Mouse (Mus musculus): ENCODE measurements at regions not wholly inside any gene's neighbourhood (a gene's known extent, or its start where the extent isn't known, plus 50 kb on each side); places are given as distances from the start of the nearest gene placed in this dataset.

GRCm38 (mm10) chr16:93217600-93218226 lies 386.1 kb downstream of the Setd4 start:
- H3K9ac ChIP-seq (ENCODE audit: low read depth, poor library complexity, severe bottlenecking), result no peak overlapping the region
- H3K4me3 ChIP-seq (ENCODE audit: low read depth, low read length), result no peak overlapping the region
- no peaks in the 10 kb centered on the region for H3K27me3 ChIP-seq (ENCODE audit: control insufficient read depth, insufficient read depth, low read length, poor library complexity, severe bottlenecking)
- no peaks in the 10 kb centered on the region for H3K36me3 ChIP-seq (ENCODE audit: control insufficient read depth, insufficient read depth, low read length, poor library complexity, severe bottlenecking)
- H3K9me3 ChIP-seq (replicated peaks; ENCODE audit: control insufficient read depth, insufficient read depth, low read length, poor library complexity, severe bottlenecking), result no peaks in the 10 kb centered on the region
- H3K27ac ChIP-seq (ENCODE audit: insufficient read depth, low read length), result no peak overlapping the region
- TF ChIP-seq CTCF (IDR thresholded peaks at IDR 0.05; ENCODE audit: low read depth, low read length), result no peak
- no peak for TF ChIP-seq POLR2A (IDR thresholded peaks at IDR 0.05; ENCODE audit: insufficient read depth, low read length)
- TF ChIP-seq EP300 (IDR thresholded peaks at IDR 0.05; ENCODE audit: insufficient read depth, low read depth, low read length), result no peak
- H3K4me1 ChIP-seq (ENCODE audit: control insufficient read depth, insufficient read depth, low read length), result no peaks in the 10 kb centered on the region

- Histone ChIP-seq H3K27me3 (ENCODE audit: control insufficient read depth, insufficient read depth, low read length, poor library complexity, severe bottlenecking) (no peaks in the 10 kb centered on the region), H3K27ac (ENCODE audit: insufficient read depth, low read length) (no peak overlapping the region), H3K4me3 (ENCODE audit: low read depth, low read length) (no peak overlapping the region), H3K9me3 (replicated peaks; ENCODE audit: control insufficient read depth, insufficient read depth, low read length, poor library complexity, severe bottlenecking) (no peaks in the 10 kb centered on the region), H3K36me3 (ENCODE audit: control insufficient read depth, insufficient read depth, low read length, poor library complexity, severe bottlenecking) (no peaks in the 10 kb centered on the region), H3K9ac (ENCODE audit: low read depth, poor library complexity, severe bottlenecking) (no peak overlapping the region), H3K4me1 (ENCODE audit: control insufficient read depth, insufficient read depth, low read length) (no peaks in the 10 kb centered on the region)
- no peak for TF ChIP-seq CTCF (IDR thresholded peaks at IDR 0.05; ENCODE audit: low read depth, low read length)
- no peak for TF ChIP-seq POLR2A (IDR thresholded peaks at IDR 0.05; ENCODE audit: insufficient read depth, low read length)
- TF ChIP-seq EP300 (IDR thresholded peaks at IDR 0.05; ENCODE audit: insufficient read depth, low read depth, low read length), result no peak
Observed at GRCm38 (mm10) chr16:93215630-93216029, 388.2 kb downstream of the Setd4 start.

- Histone ChIP-seq H3K4me3 (ENCODE audit: low read depth, low read length) (no peak overlapping the region), H3K27ac (ENCODE audit: insufficient read depth, low read length) (no peak overlapping the region), H3K9ac (ENCODE audit: low read depth, poor library complexity, severe bottlenecking) (no peak overlapping the region), H3K4me1 (ENCODE audit: control insufficient read depth, insufficient read depth, low read length) (no peaks in the 10 kb centered on the region), H3K36me3 (ENCODE audit: control insufficient read depth, insufficient read depth, low read length, poor library complexity, severe bottlenecking) (no peaks in the 10 kb centered on the region), H3K9me3 (replicated peaks; ENCODE audit: control insufficient read depth, insufficient read depth, low read length, poor library complexity, severe bottlenecking) (no peaks in the 10 kb centered on the region), H3K27me3 (ENCODE audit: control insufficient read depth, insufficient read depth, low read length, poor library complexity, severe bottlenecking) (no peaks in the 10 kb centered on the region)
- TF ChIP-seq CTCF (IDR thresholded peaks at IDR 0.05; ENCODE audit: low read depth, low read length), result no peak
Observed at GRCm38 (mm10) chr16:93213618-93214017, 387.7 kb upstream of the Runx1 start.

GRCm38 (mm10) chr16:93207675-93208074 lies 381.7 kb upstream of the Runx1 start:
- H3K4me3 ChIP-seq (ENCODE audit: low read depth, low read length), result no peak overlapping the region
- H3K27ac ChIP-seq (ENCODE audit: insufficient read depth, low read length), result no peak overlapping the region
- no peak overlapping the region for H3K9ac ChIP-seq (ENCODE audit: low read depth, poor library complexity, severe bottlenecking)
- H3K27me3 ChIP-seq (ENCODE audit: control insufficient read depth, insufficient read depth, low read length, poor library complexity, severe bottlenecking), result no peaks in the 10 kb centered on the region
- no peaks in the 10 kb centered on the region for H3K9me3 ChIP-seq (replicated peaks; ENCODE audit: control insufficient read depth, insufficient read depth, low read length, poor library complexity, severe bottlenecking)
- TF ChIP-seq POLR2A (IDR thresholded peaks at IDR 0.05; ENCODE audit: insufficient read depth, low read length) (no peak), CTCF (IDR thresholded peaks at IDR 0.05; ENCODE audit: low read depth, low read length) (no peak), EP300 (IDR thresholded peaks at IDR 0.05; ENCODE audit: insufficient read depth, low read depth, low read length) (no peak)
- no peaks in the 10 kb centered on the region for H3K36me3 ChIP-seq (ENCODE audit: control insufficient read depth, insufficient read depth, low read length, poor library complexity, severe bottlenecking)
- no peaks in the 10 kb centered on the region for H3K4me1 ChIP-seq (ENCODE audit: control insufficient read depth, insufficient read depth, low read length)

- TF ChIP-seq CTCF (IDR thresholded peaks at IDR 0.05; ENCODE audit: low read depth, low read length), result no peak
- no peak for TF ChIP-seq POLR2A (IDR thresholded peaks at IDR 0.05; ENCODE audit: insufficient read depth, low read length)
- no peak for TF ChIP-seq EP300 (IDR thresholded peaks at IDR 0.05; ENCODE audit: insufficient read depth, low read depth, low read length)
- no peaks in the 10 kb centered on the region for H3K9me3 ChIP-seq (replicated peaks; ENCODE audit: control insufficient read depth, insufficient read depth, low read length, poor library complexity, severe bottlenecking)
Observed at GRCm38 (mm10) chr16:93207217-93207616, 381.3 kb upstream of the Runx1 start.

GRCm38 (mm10) chr16:93206325-93206724 lies 380.4 kb upstream of the Runx1 start:
- TF ChIP-seq EP300 (IDR thresholded peaks at IDR 0.05; ENCODE audit: insufficient read depth, low read depth, low read length) (no peak), POLR2A (IDR thresholded peaks at IDR 0.05; ENCODE audit: insufficient read depth, low read length) (no peak), CTCF (IDR thresholded peaks at IDR 0.05; ENCODE audit: low read depth, low read length) (no peak)
- H3K4me1 ChIP-seq (ENCODE audit: control insufficient read depth, insufficient read depth, low read length), result no peaks in the 10 kb centered on the region
- no peak overlapping the region for H3K4me3 ChIP-seq (ENCODE audit: low read depth, low read length)
- no peak overlapping the region for H3K9ac ChIP-seq (ENCODE audit: low read depth, poor library complexity, severe bottlenecking)
- no peak overlapping the region for H3K27ac ChIP-seq (ENCODE audit: insufficient read depth, low read length)
- no peaks in the 10 kb centered on the region for H3K9me3 ChIP-seq (replicated peaks; ENCODE audit: control insufficient read depth, insufficient read depth, low read length, poor library complexity, severe bottlenecking)
- no peaks in the 10 kb centered on the region for H3K27me3 ChIP-seq (ENCODE audit: control insufficient read depth, insufficient read depth, low read length, poor library complexity, severe bottlenecking)
- no peaks in the 10 kb centered on the region for H3K36me3 ChIP-seq (ENCODE audit: control insufficient read depth, insufficient read depth, low read length, poor library complexity, severe bottlenecking)

More at GRCm38 (mm10) chr16:93207217-93207616, 381.3 kb upstream of the Runx1 start:
- Histone ChIP-seq H3K4me1 (ENCODE audit: control insufficient read depth, insufficient read depth, low read length) (no peaks in the 10 kb centered on the region), H3K27me3 (ENCODE audit: control insufficient read depth, insufficient read depth, low read length, poor library complexity, severe bottlenecking) (no peaks in the 10 kb centered on the region), H3K4me3 (ENCODE audit: low read depth, low read length) (no peak overlapping the region), H3K36me3 (ENCODE audit: control insufficient read depth, insufficient read depth, low read length, poor library complexity, severe bottlenecking) (no peaks in the 10 kb centered on the region), H3K27ac (ENCODE audit: insufficient read depth, low read length) (no peak overlapping the region), H3K9ac (ENCODE audit: low read depth, poor library complexity, severe bottlenecking) (no peak overlapping the region)
